Mouse (Mus musculus) v-Abl transformed pro-B cells (cell line): ENCODE measurements around the gene Vapa.
"Not testable (repeated sequence)": the region's sequence is repeated elsewhere in the genome, so short reads cannot be mapped to it uniquely, and the experiment has no call there.

Experiments
- in situ Hi-C, 2 experiments: fragments of 400-800 bp; cut with MboI; formaldehyde crosslinking; loops; one replicate each; pipeline ENCODE4 v1.15.1; 2025; ENCODE audit not compliant: unreplicated experiment in 2 of 2

The Vapa gene

GRCm38 (mm10) chr17:65613463-65614412 is at the start of gene Vapa:
TSS of gene Vapa (minus strand) at chr17:65613555.
- in situ Hi-C loops: loop anchor here (25.0 kb wide), 2 partner anchors 174 to 499 kb away; partner anchors contain the start of genes Ppp4r1 (in 2 of the 2), Ddx11 (in 1 of the 2), Ndufv2 (in 1 of the 2) and Washc1 (in 1 of the 2)

GRCm38 (mm10) chr17:65662662-65663061 is 49.3 kb upstream of the Vapa start:
- in situ Hi-C loops: no loop called here

GRCm38 (mm10) chr17:65658416-65658815 is 45.1 kb upstream of the Vapa start:
- in situ Hi-C loops: no loop called here

- in situ Hi-C loops: no loop called here
Measured at GRCm38 (mm10) chr17:65657958-65658357, 44.6 kb upstream of the Vapa start.

GRCm38 (mm10) chr17:65656731-65657130 is 43.4 kb upstream of the Vapa start:
- in situ Hi-C loops: no loop called here

GRCm38 (mm10) chr17:65656076-65656475 is 42.7 kb upstream of the Vapa start:
- in situ Hi-C loops: no loop called here

GRCm38 (mm10) chr17:65655608-65656007 is 42.3 kb upstream of the Vapa start:
- in situ Hi-C loops: no loop called here

GRCm38 (mm10) chr17:65650598-65650997 is 37.2 kb upstream of the Vapa start:
- in situ Hi-C loops: no loop called here

- in situ Hi-C loops: no loop called here
Measured at GRCm38 (mm10) chr17:65649175-65649493, 35.8 kb upstream of the Vapa start.

GRCm38 (mm10) chr17:65648371-65649174 is 35.2 kb upstream of the Vapa start:
- in situ Hi-C loops: no loop called here

- in situ Hi-C loops: no loop called here
Measured at GRCm38 (mm10) chr17:65647961-65648360, 34.6 kb upstream of the Vapa start.

- in situ Hi-C loops: no loop called here
Measured at GRCm38 (mm10) chr17:65647226-65647625, 33.9 kb upstream of the Vapa start.

GRCm38 (mm10) chr17:65643579-65643978 is 30.2 kb upstream of the Vapa start:
- in situ Hi-C loops: no loop called here

- in situ Hi-C loops: no loop called here
Measured at GRCm38 (mm10) chr17:65643051-65643521, 29.7 kb upstream of the Vapa start.

- in situ Hi-C loops: no loop called here
Measured at GRCm38 (mm10) chr17:65642578-65642991, 29.2 kb upstream of the Vapa start.

GRCm38 (mm10) chr17:65641734-65642218 is 28.4 kb upstream of the Vapa start, which contains the start of gene Txndc2:
TSS of gene Txndc2 (minus strand) at chr17:65642168.
- in situ Hi-C loops: no loop called here

GRCm38 (mm10) chr17:65639144-65639543 is 25.8 kb upstream of the Vapa start:
- in situ Hi-C loops: no loop called here

- in situ Hi-C loops: no loop called here
Measured at GRCm38 (mm10) chr17:65635715-65636360, 22.5 kb upstream of the Vapa start.

- in situ Hi-C loops: no loop called here
Measured at GRCm38 (mm10) chr17:65629943-65630342, 16.6 kb upstream of the Vapa start.

GRCm38 (mm10) chr17:65628823-65629532 is 15.6 kb upstream of the Vapa start:
- in situ Hi-C loops: not testable (repeated sequence)
